Mouse (Mus musculus) liver, adult 2 months (tissue): ENCODE measurements around the gene Stk11ip. TPM values are rescaled to one million over a fixed set of nuclear protein-coding genes. Genes with fewer than 3 reads are reported as not detected.

ENCODE experiments used
- DNase-seq: peaks from one replicate; pipeline ENCODE4 v3.0.0-alpha.2; 2011; ENCODE audit warnings: low read depth, low spot score; ENCODE audit errors: extremely low read depth
- H3K27ac ChIP-seq: fragments of 200-500 bp; replicated peaks from 2 replicates; pipeline ENCODE4 v1.5.1; 2012; ENCODE audit warnings: low read depth, mild to moderate bottlenecking, control low read depth, inconsistent platforms, low read length; ENCODE audit not compliant: insufficient read depth
- H3K27me3 ChIP-seq: fragments of 200-500 bp; 2 replicates; pipeline ENCODE4 v1.6.1; 2012; ENCODE audit warnings: mild to moderate bottlenecking, moderate library complexity, low read length, inconsistent platforms; ENCODE audit not compliant: control insufficient read depth, insufficient read depth
- H3K36me3 ChIP-seq: fragments of 200-500 bp; 2 replicates; pipeline ENCODE4 v1.6.1; 2012; ENCODE audit warnings: low read length, inconsistent platforms; ENCODE audit not compliant: control insufficient read depth, insufficient read depth
- H3K4me1 ChIP-seq: fragments of 200-500 bp; 2 replicates; pipeline ENCODE4 v1.6.1; 2011; ENCODE audit warnings: low read length; ENCODE audit not compliant: control insufficient read depth, insufficient read depth
- H3K4me3 ChIP-seq: fragments of 200-500 bp; 2 replicates; pipeline ENCODE4 v1.5.1; 2011; ENCODE audit warnings: low read depth, mild to moderate bottlenecking, control low read depth, low read length, moderate library complexity; ENCODE audit not compliant: insufficient read depth
- H3K79me2 ChIP-seq: fragments of 200-500 bp; 2 replicates; pipeline ENCODE4 v1.6.1; 2012; ENCODE audit warnings: inconsistent platforms, mild to moderate bottlenecking, low read length, moderate library complexity; ENCODE audit not compliant: control insufficient read depth, insufficient read depth
- H3K9ac ChIP-seq: fragments of 200-500 bp; 2 replicates; pipeline ENCODE4 v1.6.1; 2012; ENCODE audit warnings: low read depth, mild to moderate bottlenecking, control low read depth, inconsistent platforms, low read length
- CTCF ChIP-seq: fragments of 200-500 bp; IDR thresholded peaks from 2 replicates; pipeline ENCODE4 v1.5.1; 2011; ENCODE audit warnings: low read depth, low read length, control low read depth
- POLR2A ChIP-seq: fragments of 200-500 bp; IDR thresholded peaks from 2 replicates; pipeline ENCODE4 v1.6.1; 2011; ENCODE audit warnings: low read length, control low read depth; ENCODE audit not compliant: insufficient read depth; ENCODE audit errors: extremely low read depth
- WGBS: fragments of 180-500 bp; shearing (Covaris S2); methylation state at CpG from one replicate; pipeline ENCODE4 v1.1.7; 2018; 5-methylcytosine and 5-hydroxymethylcytosine counted together
- polyA plus RNA-seq: library from polyadenylated mRNA; depleted of rRNA; stranded (reverse); fragments of >200 nt; gene quantifications from 2 replicates; pipeline ENCODE4 v1.2.3, GENCODE M21; 2012
- total RNA-seq: library from RNA; depleted of rRNA; stranded (reverse); fragments of >200 nt; gene quantifications from 2 replicates; pipeline ENCODE4 v1.2.3, GENCODE M21; 2014

Gene Stk11ip
- total and polyA plus RNA-seq, 2 experiments, result 3.3 to 7.8 TPM

- H3K27me3 ChIP-seq, result peaks cover 12% of the 10 kb centered on the region; the same call in 1 of the 2 replicates
These were observed 9.7 kb upstream of the Stk11ip start for GRCm38 (mm10) chr1:75511437-75512210.

GRCm38 (mm10) chr1:75512550-75512949, 8.8 kb upstream of the Stk11ip start:
- H3K4me3 ChIP-seq, result no peak overlapping the region
- H3K79me2 ChIP-seq, result no peaks in the 10 kb centered on the region
- WGBS, result 85% methylated on average over 3 of the region's 3 CpGs
- no peaks in the 10 kb centered on the region for H3K4me1 ChIP-seq
- no peak overlapping the region for H3K27ac ChIP-seq
- DNase-seq, result no peak
- peaks cover 7% of the 10 kb centered on the region; the same call in 1 of the 2 replicates for H3K27me3 ChIP-seq
- H3K9ac ChIP-seq, result no peak overlapping the region
- no peaks in the 10 kb centered on the region for H3K36me3 ChIP-seq
- TF ChIP-seq POLR2A (no peak), CTCF (no peak)

More at GRCm38 (mm10) chr1:75511437-75512210, 9.7 kb upstream of the Stk11ip start:
- H3K27ac ChIP-seq, result no peak overlapping the region
- no peaks in the 10 kb centered on the region for H3K36me3 ChIP-seq
- DNase-seq, result no peak
- H3K9ac ChIP-seq, result no peak overlapping the region
- no peak for TF ChIP-seq POLR2A
- TF ChIP-seq CTCF, result no peak
- 82% methylated on average over 4 of the region's 4 CpGs for WGBS
- H3K79me2 ChIP-seq, result no peaks in the 10 kb centered on the region
- no peaks in the 10 kb centered on the region for H3K4me1 ChIP-seq
- no peak overlapping the region for H3K4me3 ChIP-seq

- no peak for TF ChIP-seq CTCF
- no peak for TF ChIP-seq POLR2A
These were observed 4.5 kb upstream of the Stk11ip start for GRCm38 (mm10) chr1:75516703-75517380.

GRCm38 (mm10) chr1:75517984-75518383, 3.3 kb upstream of the Stk11ip start:
- no peaks in the 10 kb centered on the region for H3K36me3 ChIP-seq
- WGBS, result 68% methylated on average over 4 of the region's 4 CpGs
- no peaks in the 10 kb centered on the region for H3K79me2 ChIP-seq
- no peak overlapping the region for H3K27ac ChIP-seq
- peaks cover 2% of the 10 kb centered on the region; the same call in 1 of the 2 replicates for H3K4me1 ChIP-seq
- H3K4me3 ChIP-seq, result no peak overlapping the region
- TF ChIP-seq POLR2A (no peak), CTCF (no peak)
- H3K9ac ChIP-seq, result no peak overlapping the region
- no peak for DNase-seq
- no peaks in the 10 kb centered on the region for H3K27me3 ChIP-seq

More at GRCm38 (mm10) chr1:75516703-75517380, 4.5 kb upstream of the Stk11ip start:
- Histone ChIP-seq H3K4me1 (peaks cover 2% of the 10 kb centered on the region; the same call in 1 of the 2 replicates), H3K4me3 (no peak overlapping the region), H3K36me3 (no peaks in the 10 kb centered on the region), H3K27me3 (no peaks in the 10 kb centered on the region), H3K27ac (no peak overlapping the region), H3K9ac (no peak overlapping the region), H3K79me2 (no peaks in the 10 kb centered on the region)
- no peak for DNase-seq
- WGBS, result 64% methylated on average over 15 of the region's 15 CpGs

GRCm38 (mm10) chr1:75518427-75518826, 2.9 kb upstream of the Stk11ip start:
- TF ChIP-seq POLR2A, result no peak
- no peak for TF ChIP-seq CTCF
- peaks cover 2% of the 10 kb centered on the region; the same call in 1 of the 2 replicates for H3K4me1 ChIP-seq
- DNase-seq, result no peak
- no peaks in the 10 kb centered on the region for H3K79me2 ChIP-seq
- 94% methylated on average over 4 of the region's 4 CpGs for WGBS
- no peak overlapping the region for H3K9ac ChIP-seq
- no peaks in the 10 kb centered on the region for H3K27me3 ChIP-seq
- H3K36me3 ChIP-seq, result no peaks in the 10 kb centered on the region
- no peak overlapping the region for H3K4me3 ChIP-seq
- H3K27ac ChIP-seq, result no peak overlapping the region
